Mouse (Mus musculus) intestine, embryonic 16.5 days (tissue): ENCODE results near the gene Cobl. TPM values are rescaled to one million over a fixed set of nuclear protein-coding genes. Genes with fewer than 3 reads are reported as not detected.

Experiments used
- ATAC-seq: fragments of 200-750 bp; cut with Nextera tagmentation; 2 replicates; pipeline ENCODE4 v1.8.0; 2017; ENCODE audit warnings: moderate TSS enrichment, moderate library complexity
- H3K27ac ChIP-seq: fragments of 300-500 bp; sonication (generic); 2 replicates; pipeline ENCODE4 v1.5.1; 2014; ENCODE audit warnings: mild to moderate bottlenecking, low read length
- H3K27me3 ChIP-seq: fragments of 300-500 bp; sonication (generic); replicated peaks from 2 replicates; pipeline ENCODE4 v1.6.1; 2014; ENCODE audit warnings: low read length, control low read depth, mixed read lengths; ENCODE audit not compliant: control insufficient read depth, insufficient read depth
- H3K36me3 ChIP-seq: fragments of 300-500 bp; sonication (generic); 2 replicates; pipeline ENCODE4 v1.6.1; 2014; ENCODE audit warnings: low read length, control low read depth; ENCODE audit not compliant: control insufficient read depth, insufficient read depth
- H3K4me1 ChIP-seq: fragments of 300-500 bp; sonication (generic); 2 replicates; pipeline ENCODE4 v1.6.1; 2014; ENCODE audit warnings: low read length, control low read depth, mixed read lengths; ENCODE audit not compliant: control insufficient read depth, insufficient read depth
- H3K4me2 ChIP-seq: fragments of 300-500 bp; sonication (generic); 2 replicates; pipeline ENCODE4 v1.6.1; 2014; ENCODE audit warnings: low read depth, low read length, control low read depth
- H3K4me3 ChIP-seq: fragments of 300-500 bp; sonication (generic); 2 replicates; pipeline ENCODE4 v1.5.1; 2014; ENCODE audit warnings: mild to moderate bottlenecking, low read length
- H3K9ac ChIP-seq: fragments of 300-500 bp; sonication (generic); 2 replicates; pipeline ENCODE4 v1.6.1; 2014; ENCODE audit warnings: low read depth, low read length
- H3K9me3 ChIP-seq: fragments of 300-500 bp; sonication (generic); 2 replicates; pipeline ENCODE4 v1.6.1; 2016; ENCODE audit warnings: low read length, control low read depth; ENCODE audit not compliant: control insufficient read depth
- WGBS: fragments of 180-500 bp; shearing (Covaris S2); extraction: QIAGEN DNeasy Blood & Tissue Kit; methylation state at CpG from one replicate; pipeline ENCODE4 v1.1.7; 2014; 5-methylcytosine and 5-hydroxymethylcytosine counted together
- polyA plus RNA-seq: library from polyadenylated mRNA; unstranded; fragments of >200 nt; fragmentation: Nextera tagmentation; extraction: Ambion mirVana; gene quantifications from 2 replicates; pipeline ENCODE4 v1.2.1, GENCODE M21; 2015

Cobl gene
- polyA plus RNA-seq, 1 experiment from 2014 or later = 7.4 TPM

GRCm38 (mm10) chr11:12198700-12199349 lies 265.9 kb downstream of the Cobl start:
- H3K9me3 ChIP-seq = no peaks in the 10 kb centered on the region
- H3K9ac ChIP-seq = no peak overlapping the region
- no peaks in the 10 kb centered on the region for H3K4me1 ChIP-seq
- no peaks in the 10 kb centered on the region for H3K27me3 ChIP-seq
- no peaks in the 10 kb centered on the region for H3K36me3 ChIP-seq
- H3K4me3 ChIP-seq = no peak overlapping the region
- WGBS = 86% methylated on average over 6 of the region's 6 CpGs
- no peak overlapping the region for H3K4me2 ChIP-seq
- ATAC-seq = no peak
- H3K27ac ChIP-seq = no peak overlapping the region

GRCm38 (mm10) chr11:12198017-12198416 lies 266.7 kb downstream of the Cobl start:
- Histone ChIP-seq H3K9me3 (no peaks in the 10 kb centered on the region), H3K36me3 (no peaks in the 10 kb centered on the region), H3K4me3 (no peak overlapping the region), H3K4me1 (no peaks in the 10 kb centered on the region), H3K9ac (no peak overlapping the region), H3K27ac (no peak overlapping the region), H3K27me3 (no peaks in the 10 kb centered on the region), H3K4me2 (no peak overlapping the region)
- no peak for ATAC-seq
- 45% methylated on average over 2 of the region's 2 CpGs for WGBS

- no peaks in the 10 kb centered on the region for H3K36me3 ChIP-seq
- H3K4me2 ChIP-seq = no peak overlapping the region
- H3K9ac ChIP-seq = no peak overlapping the region
- no peak for ATAC-seq
- H3K4me3 ChIP-seq = no peak overlapping the region
- H3K4me1 ChIP-seq = no peaks in the 10 kb centered on the region
- no peaks in the 10 kb centered on the region for H3K27me3 ChIP-seq
- WGBS = 58% methylated on average over 4 of the region's 4 CpGs
- no peaks in the 10 kb centered on the region for H3K9me3 ChIP-seq
- no peak overlapping the region for H3K27ac ChIP-seq
These were observed 267.2 kb downstream of the Cobl start for GRCm38 (mm10) chr11:12197542-12197941.

GRCm38 (mm10) chr11:12195390-12195789 lies 269.4 kb downstream of the Cobl start:
- ATAC-seq = no peak
- 80% methylated on average over 3 of the region's 3 CpGs for WGBS
- no peaks in the 10 kb centered on the region for H3K9me3 ChIP-seq

GRCm38 (mm10) chr11:12193369-12193768 lies 271.4 kb downstream of the Cobl start:
- ATAC-seq = no peak
- Histone ChIP-seq H3K36me3 (no peaks in the 10 kb centered on the region), H3K4me2 (no peak overlapping the region), H3K9ac (no peak overlapping the region), H3K27me3 (no peaks in the 10 kb centered on the region), H3K9me3 (no peaks in the 10 kb centered on the region), H3K27ac (no peak overlapping the region), H3K4me1 (no peaks in the 10 kb centered on the region), H3K4me3 (no peak overlapping the region)
- WGBS = 67% methylated on average over 4 of the region's 4 CpGs

More at GRCm38 (mm10) chr11:12195390-12195789, 269.4 kb downstream of the Cobl start:
- Histone ChIP-seq H3K4me2 (no peak overlapping the region), H3K9ac (no peak overlapping the region), H3K4me1 (no peaks in the 10 kb centered on the region), H3K36me3 (no peaks in the 10 kb centered on the region), H3K27ac (no peak overlapping the region), H3K4me3 (no peak overlapping the region), H3K27me3 (no peaks in the 10 kb centered on the region)

- 81% methylated on average over 2 of the region's 2 CpGs for WGBS
- Histone ChIP-seq H3K27ac (no peak overlapping the region), H3K36me3 (no peaks in the 10 kb centered on the region), H3K4me2 (no peak overlapping the region), H3K4me1 (no peaks in the 10 kb centered on the region), H3K9ac (no peak overlapping the region), H3K4me3 (no peak overlapping the region), H3K9me3 (no peaks in the 10 kb centered on the region), H3K27me3 (no peaks in the 10 kb centered on the region)
- ATAC-seq = no peak
These were observed 273.4 kb downstream of the Cobl start for GRCm38 (mm10) chr11:12191386-12191785.

GRCm38 (mm10) chr11:12190417-12190816 lies 274.3 kb downstream of the Cobl start:
- Histone ChIP-seq H3K9me3 (no peaks in the 10 kb centered on the region), H3K9ac (no peak overlapping the region), H3K36me3 (no peaks in the 10 kb centered on the region), H3K27ac (no peak overlapping the region), H3K27me3 (no peaks in the 10 kb centered on the region), H3K4me3 (no peak overlapping the region), H3K4me1 (no peaks in the 10 kb centered on the region), H3K4me2 (no peak overlapping the region)
- peak; percentile 46; the same call in 1 of the 2 replicates for ATAC-seq
- 27% methylated on average over 1 of the region's 1 CpGs for WGBS
